Mouse (Mus musculus): ENCODE data around the gene Aamp.
"Not testable (repeated sequence)": the region's sequence is repeated elsewhere in the genome, so short reads cannot be mapped to it uniquely, and the experiment has no call there.

The Aamp gene

DNA sequence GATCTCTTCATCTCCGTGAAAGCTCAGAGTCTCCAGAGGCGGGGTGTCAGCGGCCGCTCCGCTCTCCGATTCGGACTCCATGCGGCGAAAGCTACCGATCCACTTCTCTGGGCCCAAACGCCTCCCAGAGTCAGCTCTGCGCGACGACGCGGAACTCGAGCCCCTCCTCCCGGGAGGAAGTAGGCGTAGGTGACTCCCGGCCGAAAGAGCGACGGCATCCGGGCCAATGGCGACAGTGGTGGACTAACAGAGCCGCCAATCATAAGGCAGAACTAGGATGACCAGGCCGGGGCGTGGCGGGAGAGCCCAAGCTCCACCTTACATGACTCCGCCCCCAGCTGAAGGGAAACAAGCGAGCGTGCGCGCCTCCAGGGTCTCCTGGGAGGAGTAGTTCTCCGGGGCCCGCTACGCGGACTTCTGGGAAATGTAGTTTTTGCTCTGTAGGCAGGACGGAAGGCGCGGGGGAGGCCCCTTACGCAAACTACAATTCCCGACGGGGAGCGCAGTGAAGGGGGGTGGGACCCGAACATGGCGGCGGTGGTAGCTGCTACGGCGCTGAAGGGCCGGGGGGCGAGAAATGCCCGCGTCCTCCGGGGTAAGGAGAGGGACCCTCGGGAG lies at the start of gene Aamp, which contains the start of gene Pnkd:
Gene Aamp (minus strand): TSS at position 196 of the 618 bp plus-strand sequence.
Gene Pnkd (plus strand): TSS at position 388 of the 618 bp plus-strand sequence.
- DNase-seq (ENCODE audit: low spot score in 2 of 2), result peak; percentile 100

DNA sequence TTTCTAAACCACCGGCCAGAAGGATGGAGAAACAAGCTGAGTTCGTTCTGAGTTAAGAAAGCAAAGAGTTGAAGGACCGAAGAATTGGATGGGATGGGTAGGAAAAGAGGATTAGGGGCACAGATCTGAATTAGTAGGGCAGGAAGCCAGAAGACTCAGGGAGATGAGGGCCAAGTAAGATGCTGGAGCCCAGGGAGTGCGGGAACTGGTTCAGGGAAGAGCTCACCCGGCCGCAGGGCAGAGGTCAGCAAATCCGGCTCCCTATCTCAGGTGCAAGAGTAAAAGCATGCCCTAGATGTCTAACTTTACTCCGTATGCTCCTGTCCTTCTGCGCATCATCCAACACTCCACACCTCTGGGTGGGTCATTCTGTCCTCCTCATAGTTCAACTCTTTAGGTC lies 48.4 kb upstream of the Aamp start:
- DNase-seq (ENCODE audit: low spot score in 2 of 2), result no peak

DNA sequence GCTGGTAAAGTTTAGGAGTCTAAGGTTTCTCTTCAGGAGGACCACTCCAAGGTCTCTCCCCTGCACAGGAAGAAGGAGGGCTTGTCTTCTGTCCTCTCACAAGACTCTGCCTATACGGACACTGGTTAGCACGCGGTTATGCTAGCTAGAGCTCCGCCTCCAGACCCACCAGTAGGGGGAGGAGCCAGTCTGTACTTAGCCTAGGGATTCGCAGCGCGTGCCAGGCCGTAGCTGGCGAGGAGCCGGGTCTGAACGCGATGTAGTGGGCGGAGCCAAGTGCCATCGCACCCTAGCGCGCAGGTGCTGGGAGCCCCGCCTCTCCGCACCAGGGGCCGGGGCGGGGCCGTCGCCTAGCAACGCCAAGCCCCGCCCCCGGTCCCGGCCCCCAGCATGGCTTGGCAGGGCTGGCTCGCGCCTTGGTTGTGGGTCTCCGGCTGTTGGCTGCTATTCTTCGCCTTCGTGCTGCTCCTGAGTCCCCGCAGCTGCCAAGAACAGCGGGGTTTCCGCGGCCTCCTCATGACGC lies 47.8 kb upstream of the Aamp start:
- peak; percentile 93 for DNase-seq (ENCODE audit: low spot score in 2 of 2)

DNA sequence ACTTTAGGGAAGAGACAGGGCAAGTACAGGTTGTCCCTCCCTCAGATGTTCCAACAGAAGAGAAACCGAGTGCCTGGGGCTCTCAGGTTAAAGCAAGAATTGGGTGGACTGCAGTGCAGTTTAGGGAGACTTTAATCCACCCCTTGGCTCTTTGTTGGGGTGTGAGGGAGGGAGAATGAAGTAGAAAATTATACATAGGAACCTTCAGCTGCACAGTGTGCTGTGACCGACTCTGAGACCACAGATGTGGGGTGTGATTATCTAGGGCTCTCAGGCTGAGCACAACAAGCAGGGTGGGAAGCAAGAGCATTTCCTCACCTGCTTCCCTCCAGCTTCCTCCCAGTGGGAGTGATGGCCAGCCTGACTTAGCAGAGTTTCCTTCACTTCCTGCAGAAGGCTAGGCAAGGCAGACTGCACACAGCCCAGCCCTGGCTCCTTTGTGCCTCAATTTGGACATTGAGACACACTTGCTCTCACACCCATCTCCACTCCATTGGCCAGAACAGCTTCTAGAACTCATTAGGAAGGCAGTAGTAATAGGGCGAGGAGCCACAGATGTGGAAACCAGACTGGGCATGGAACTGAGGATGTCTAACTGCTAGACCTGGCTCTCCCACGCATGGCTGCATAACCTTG lies 46.6 kb upstream of the Aamp start:
- no peak for DNase-seq (ENCODE audit: low spot score in 2 of 2)

DNA sequence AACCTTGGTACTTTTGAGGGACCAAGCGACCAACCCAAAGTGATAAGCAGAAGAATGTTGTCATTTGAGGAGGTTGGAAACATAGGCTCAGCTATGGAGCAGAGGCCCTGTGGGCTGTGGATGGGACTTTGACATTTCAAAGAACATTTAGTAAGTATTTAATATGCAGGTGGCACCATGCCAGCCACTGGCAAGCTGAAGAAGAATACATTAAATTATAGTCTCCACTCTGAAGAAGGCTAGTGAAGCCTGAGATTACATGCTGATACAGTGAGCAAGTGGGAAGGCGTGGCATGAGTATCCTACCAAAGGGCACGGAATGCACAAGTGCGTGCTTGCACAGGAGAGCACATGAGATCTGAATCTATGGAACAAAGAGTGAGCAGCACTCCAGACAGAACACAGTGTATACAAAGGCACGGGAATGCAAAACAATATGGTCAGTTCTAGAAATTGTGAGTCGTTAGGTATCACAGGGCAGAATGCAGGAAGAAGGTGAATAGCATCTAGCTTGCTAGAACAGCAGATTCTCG lies 45.4 kb upstream of the Aamp start:
- no peak for DNase-seq (ENCODE audit: low spot score in 2 of 2)

DNA sequence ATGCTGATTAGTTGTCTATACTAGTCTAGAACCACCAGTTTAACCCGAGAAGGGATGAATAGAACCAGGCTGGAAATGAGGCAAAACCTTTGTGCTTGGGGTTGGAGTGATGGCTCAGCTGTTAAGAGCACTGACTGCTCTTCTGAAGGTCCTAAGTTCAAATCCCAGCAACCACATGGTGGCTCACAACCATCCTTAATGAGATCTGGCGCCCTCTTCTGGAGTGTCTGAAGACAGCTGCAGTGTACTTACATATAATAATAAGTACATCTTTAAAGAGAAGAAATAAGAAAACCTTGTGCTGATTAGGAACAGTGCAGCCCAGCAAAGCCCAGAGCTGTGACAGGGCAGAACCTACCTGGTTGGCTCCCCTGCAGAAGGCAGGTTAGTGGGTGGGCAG lies 42.4 kb upstream of the Aamp start:
- not testable (repeated sequence) for DNase-seq (ENCODE audit: low spot score in 2 of 2)

DNA sequence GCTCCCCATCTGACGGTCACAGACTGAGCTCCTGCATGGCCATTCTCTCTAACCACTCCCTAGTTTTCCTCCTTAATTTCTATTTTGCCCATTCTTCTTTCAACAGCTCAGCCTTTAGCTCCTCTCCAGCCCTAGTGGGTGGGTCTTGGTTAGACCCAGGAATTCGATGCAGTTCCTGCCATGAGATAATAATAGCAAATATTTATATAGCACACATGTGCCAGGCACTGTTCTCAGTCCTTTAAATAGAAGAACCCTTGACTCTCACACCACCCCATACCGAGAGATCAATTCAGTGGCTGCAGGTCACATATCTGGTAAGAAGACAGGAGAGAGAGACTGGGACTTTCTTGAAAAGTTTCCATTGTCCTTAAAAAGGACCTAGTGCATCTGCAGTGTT lies 36.9 kb upstream of the Aamp start:
- no peak for DNase-seq (ENCODE audit: low spot score in 2 of 2)

DNA sequence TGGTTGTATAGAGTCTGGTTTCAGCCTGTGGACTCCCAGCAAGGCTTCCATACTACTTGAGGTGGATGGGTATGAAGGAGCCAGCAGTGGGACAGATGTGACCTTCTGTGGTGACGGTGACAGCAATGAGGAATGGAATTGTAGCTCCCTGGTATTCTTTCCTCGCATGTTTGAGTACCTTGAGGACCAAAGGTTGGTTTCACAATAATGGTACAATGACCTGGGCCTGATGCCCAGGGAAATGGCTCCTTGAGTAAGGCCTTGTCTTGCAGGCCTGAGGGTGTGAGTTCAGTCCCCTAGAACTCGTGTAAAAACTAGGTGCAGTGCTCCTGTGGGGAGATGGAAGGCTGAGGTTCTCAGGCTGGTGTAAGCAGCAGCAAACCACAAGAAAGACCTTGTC lies 34.2 kb upstream of the Aamp start:
- no peak for DNase-seq (ENCODE audit: low spot score in 2 of 2)

DNA sequence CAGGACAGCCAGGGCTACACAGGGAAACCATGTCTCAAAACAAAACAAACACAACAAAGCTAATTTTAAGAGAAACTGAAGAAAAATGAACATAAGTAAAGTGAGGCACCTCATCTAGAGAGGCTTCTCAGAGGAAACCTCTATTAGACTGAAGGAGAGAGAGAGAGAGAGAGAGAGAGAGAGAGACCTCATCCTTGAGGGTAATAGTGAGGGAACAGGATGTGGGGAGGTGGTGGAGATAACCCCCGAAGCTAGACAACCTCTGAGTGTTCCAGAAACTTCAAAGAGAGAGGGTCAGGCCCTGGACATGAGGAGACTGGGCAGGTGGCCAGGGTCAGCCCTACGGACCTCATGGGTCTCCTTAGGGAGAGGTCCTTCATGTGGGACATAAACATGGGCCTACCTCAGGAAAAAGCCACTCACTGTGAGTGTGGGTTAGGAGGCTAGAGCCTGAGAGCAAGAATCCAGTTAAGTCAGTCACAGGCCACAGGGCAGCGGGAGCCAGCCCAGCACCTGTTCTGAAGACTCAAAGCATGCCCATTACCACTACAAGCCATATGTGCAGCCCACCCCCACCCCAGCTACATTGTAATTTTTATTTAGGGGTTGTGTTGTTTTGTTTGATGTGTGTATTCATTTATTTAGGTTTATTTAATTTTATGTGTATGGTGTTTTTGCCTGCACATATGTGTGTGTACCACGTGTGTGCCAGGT lies 31.7 kb upstream of the Aamp start:
- DNase-seq (ENCODE audit: low spot score in 2 of 2), result no peak

DNA sequence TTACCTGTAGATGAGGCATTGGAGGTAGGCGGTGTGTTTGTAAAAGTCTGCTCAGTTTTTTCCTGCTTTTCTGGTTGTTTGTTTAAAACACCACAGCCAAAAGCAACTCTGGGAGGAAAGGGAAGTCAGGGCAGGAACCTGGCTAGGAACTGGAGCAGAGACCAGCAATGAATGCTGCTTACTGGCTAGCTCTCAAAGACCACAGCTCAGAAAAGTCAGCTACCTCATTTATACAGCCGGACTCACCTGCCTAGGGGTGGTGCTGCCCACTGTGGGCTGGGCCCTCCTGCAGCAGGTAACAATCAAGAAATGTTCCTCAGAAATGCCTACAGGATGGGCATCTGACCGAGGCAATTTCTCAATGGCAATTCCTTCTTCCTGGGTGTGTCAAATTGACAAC lies 30.3 kb upstream of the Aamp start:
- DNase-seq (ENCODE audit: low spot score in 2 of 2), result no peak

DNA sequence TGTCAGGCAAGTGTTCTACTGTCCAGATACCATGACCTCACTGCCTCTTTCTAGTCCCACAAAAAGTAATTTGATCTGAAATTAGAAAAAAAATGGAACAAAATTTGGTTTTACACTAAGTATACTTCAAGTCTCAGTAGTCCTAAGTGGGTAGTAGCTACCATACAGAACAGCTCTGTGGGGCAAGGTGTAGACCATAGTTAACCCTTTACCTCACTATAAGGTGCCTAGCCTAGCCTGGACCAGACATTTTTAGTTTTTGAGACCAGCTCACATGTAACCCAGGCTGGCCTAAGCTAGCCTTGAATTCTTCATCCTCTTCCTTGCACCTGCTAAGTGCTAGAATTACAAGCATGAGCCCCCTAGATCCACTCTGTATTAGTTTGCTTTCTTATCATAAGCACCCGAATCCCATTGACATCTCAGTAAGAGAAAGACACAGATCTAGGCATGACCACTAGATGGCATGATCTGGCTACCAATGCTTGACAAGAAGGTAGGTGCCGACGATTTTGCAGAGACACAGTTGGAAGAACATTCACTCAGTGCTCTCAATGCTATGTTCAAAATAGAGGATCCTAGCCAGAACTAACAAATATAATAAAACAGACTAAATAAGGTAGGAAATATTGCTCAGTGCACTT lies 28.6 kb upstream of the Aamp start:
- peak; percentile 65 to 72 for DNase-seq (ENCODE audit: low spot score in 2 of 2)

DNA sequence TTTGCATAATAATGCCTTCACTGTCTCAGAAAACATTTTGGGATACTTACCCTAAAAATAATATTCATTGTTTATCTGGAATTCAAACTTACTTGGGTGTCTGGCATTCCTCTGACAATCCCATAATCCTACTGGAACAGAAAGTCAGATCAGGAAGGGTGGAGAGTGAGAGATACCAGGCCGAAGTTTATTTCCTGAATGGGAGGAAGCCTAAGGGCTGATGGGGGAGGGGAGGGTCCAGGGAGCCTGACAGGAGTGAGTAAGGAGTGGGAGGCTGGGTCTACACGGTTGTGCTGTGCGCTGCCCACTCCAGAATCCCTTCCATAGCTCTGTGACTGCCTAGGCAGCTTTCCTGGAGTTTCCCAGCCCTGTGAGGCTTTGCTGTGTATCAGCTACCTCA lies 25.2 kb upstream of the Aamp start:
- DNase-seq (ENCODE audit: low spot score in 2 of 2), result no peak

DNA sequence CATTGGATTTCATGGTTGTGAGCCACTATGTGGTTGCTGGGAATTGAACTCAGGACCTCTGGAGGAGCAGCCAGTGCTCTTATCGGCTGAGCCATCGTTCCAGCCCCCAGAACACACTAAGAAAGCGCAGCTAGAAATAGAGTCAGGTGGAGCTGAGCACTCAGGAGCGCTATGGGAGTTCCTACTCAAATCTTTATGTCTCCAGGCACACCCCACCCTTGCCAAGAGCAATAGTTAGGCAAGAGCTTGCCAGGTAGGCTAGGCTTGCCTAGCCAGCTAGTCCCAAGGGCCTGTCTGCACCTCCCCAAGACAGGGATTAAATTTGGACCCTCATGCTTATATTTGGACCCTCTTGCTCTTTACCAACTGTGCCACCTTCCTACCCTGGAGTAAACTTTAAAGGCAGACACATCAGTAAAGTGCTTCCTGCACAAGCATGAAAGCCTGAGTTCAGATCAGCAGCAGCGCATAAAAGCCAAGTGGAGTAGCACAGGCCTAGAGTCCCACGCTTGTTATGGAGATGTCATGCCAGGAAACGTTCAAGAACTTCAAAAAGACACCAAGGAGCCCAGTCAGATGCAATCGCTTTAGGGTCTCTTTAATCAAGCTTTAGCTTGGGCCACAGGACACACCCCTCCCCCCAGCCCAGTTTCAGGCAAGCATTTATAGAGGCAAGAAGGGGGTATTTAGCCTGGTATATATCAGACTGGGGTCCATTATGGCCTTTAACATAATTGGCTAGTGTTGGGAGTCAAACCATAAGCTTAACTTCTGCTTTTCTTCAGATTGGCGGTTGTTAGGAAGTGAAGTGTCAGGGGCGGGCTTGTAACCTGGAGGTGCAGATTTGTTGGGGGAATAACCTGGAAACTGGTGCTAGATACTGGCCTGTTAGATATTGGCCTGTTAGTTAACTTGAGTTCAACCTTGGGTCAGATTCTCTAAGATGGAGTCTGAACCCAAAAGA lies 23.7 kb upstream of the Aamp start:
- no peak for DNase-seq (ENCODE audit: low spot score in 2 of 2)

DNA sequence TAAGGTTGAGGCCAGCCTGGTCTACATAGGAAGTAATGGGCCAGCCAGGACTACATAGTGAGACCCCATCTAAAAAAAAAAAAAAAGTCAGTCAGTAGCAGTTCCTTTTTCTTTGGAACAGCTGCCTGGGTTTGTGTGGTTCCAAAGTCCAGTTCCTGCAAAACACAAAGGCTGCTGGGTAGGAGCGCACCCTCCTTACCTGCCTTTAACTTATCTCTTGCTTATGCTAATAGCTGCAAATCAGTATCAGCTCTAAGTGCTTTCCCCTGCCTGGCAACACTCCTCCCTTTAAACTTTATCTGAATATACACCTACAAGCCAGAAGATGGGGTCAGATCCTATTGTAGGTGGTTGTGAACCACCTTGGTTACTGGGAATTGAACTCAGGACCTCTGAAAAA lies 22.6 kb upstream of the Aamp start:
- no peak for DNase-seq (ENCODE audit: low spot score in 2 of 2)

DNA sequence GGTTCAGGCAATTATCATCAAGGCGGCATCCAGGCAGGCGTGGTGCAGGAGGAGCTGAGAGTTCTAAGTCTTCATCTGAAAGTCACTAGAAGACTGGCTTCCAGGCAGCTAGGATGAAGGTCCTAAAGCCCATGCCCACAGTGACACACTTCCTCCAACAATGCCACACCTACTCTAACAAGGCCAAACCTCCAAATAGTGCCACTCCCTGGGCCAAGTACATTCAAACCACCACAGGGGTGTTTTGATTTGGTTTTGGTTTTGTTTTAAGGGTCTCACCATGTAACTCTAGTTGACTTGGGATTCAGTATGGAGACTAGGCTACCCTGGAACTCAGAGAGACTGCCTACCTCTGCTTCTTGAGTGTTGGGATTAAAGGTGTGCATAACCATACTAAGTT lies 21.0 kb upstream of the Aamp start, which contains the start of gene Tmbim1:
Gene Tmbim1 (minus strand): TSS at position 101 of the 400 bp plus-strand sequence.
- no peak for DNase-seq (ENCODE audit: low spot score in 2 of 2)

DNA sequence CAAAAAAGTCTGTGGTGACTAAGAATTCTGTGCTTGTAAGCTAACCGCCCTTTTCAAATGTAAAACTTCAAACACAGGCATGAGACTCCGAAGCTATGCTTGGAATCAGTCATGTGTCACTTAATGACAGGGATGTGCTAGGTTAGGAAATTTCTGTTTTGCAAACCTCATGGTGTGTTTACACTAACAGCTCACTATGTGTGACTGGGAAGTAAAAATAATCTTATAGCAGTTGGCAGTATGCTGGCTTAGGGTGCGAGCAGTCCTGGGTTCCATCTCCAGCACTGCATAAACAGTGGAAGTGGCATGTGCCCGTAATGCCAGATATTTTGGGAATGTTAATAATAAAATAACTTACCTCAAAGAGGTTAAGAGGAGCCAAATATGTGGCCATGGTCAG lies 20.4 kb upstream of the Aamp start:
- DNase-seq (ENCODE audit: low spot score in 2 of 2), result no peak

DNA sequence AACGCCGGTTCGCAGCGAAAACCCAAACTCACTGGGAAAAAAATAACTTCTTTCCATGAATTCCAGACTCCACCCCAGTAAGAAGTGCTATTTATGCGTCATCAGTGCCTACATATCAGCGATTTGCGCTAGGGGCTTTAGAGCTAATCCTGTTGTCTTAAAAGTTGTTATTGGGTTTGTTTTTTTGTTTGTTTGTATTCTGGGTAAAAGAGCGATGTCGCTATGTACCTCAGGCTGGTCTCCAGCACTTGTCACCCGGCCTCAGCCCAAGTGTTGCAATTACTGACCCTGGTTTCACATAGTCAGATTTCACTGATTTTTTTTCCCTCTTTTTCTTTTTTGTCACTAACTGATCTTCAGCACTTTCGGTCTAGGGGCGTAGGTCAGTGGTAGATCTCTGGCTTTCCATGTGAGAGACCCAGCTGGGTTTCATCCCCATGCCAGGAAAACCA lies 19.8 kb upstream of the Aamp start:
- no peak for DNase-seq (ENCODE audit: low spot score in 2 of 2)

DNA sequence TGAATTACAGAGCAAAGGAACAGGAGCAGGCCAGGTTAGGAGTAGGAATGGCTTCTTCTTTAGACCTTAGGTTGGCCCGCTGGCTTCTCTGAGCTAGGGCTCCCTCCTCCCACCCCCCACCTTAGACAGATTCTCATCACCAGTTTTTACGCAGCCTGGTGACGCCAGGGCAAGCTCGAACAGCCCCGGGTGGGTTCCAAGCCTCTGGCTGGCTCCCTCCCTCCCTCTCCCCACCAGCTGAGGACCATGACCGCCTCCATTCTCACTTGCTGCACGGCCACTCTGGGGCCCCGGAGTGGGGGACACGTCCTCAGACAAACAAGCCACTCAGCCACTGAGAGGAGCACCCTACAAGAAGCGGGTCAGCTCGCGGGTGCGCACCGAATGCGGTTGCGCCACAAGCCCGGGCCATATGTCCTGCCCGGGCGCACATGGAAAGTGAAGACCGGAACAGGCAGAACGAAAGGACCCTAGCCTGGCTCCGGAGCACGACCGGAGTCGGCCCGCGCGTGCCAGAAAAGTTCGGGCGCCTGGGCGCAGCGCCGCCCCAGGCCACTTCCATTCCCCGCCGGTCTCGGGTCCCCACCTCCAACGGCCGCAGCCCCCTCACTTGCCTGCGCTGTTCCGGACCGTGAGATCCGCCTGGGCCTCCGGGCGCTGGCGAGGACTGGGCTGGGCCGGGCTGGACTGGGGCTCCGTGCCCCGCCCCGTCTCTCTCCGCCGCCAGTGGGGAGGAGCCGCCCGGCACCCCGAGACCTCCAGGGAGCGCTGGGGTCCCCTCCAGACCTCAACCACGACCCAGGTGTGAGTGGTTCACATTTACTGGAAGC lies 19.2 kb upstream of the Aamp start:
- DNase-seq (ENCODE audit: low spot score in 2 of 2), result peak; percentile 47 to 48

DNA sequence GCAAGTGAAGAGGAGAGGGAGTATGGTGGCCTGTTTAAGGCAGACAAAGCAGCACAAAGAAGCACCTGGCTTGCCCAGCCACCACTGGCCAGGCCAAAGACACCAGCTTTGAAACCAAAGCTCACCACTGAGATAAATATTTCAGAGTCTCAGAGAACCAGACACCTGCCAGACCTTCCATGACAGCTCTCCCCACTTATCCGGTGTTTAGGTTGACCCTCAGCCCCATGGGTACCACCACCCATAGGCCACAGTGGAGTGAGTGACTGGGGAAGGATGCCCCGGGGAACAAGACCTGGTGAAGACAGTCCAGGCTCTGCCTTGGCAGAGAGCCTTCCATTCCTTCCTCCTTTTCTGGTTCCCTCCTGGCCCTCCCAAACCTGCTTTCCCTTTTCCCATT lies 18.3 kb upstream of the Aamp start:
- DNase-seq (ENCODE audit: low spot score in 2 of 2), result no peak

DNA sequence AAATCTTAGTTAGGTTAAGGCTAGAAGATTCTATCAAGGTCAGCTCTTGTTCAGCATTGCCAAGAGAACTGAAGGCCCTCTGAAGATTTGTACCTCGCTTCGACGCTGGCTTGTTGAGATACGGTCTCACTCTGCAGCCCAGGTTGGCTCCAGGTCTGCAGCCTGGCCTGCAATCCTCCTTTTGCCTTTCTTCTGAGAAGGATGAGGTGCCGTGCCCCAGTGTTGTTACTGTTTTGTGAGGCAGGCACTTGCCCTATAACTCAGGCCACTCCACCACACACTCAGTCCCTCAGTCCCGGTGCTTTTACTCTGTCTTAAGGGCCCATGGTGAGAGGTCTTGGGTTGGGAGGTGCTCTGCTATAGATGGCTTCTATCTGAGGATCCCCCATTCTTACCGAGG lies 17.7 kb upstream of the Aamp start:
- DNase-seq (ENCODE audit: low spot score in 2 of 2), result no peak

Data from spleen, postnatal 36 days (tissue).